Mouse (Mus musculus): ENCODE results near the gene Ank3. TPM values are rescaled to one million over a fixed set of nuclear protein-coding genes. Genes with fewer than 3 reads are reported as not detected.

Ank3 gene
- total and polyA plus RNA-seq, 3 experiments: 3.2 to 6.7 TPM; not detected in 1

DNA sequence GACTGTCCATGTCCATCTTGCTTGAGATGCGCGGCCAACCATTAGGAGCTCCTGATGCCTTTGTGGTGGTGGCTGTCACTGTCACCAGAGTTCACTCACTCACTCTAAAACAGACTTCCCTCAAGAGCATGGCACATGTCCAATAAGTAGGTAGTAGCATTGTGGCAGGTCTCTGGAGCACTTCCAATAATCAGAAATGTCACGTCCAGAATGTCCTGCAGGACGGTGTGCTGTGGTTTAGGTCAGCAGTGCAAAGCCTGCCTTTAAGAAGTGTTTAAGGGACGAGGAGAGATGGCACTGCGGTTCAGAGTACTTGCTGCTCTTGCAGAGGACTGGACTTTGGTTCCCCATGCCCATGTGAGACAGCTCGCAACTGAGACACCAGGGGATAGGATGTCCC, 433.0 kb downstream of the Ank3 start:
- TF ChIP-seq HCFC1 (IDR thresholded peaks at IDR 0.05; ENCODE audit: low read depth, low read length) (no peak), POLR2AphosphoS5 (IDR thresholded peaks at IDR 0.05; ENCODE audit: borderline replicate concordance, low read depth, low read length) (no peak)
- no peaks in the 10 kb centered on the region for H3K36me3 ChIP-seq (ENCODE audit: control insufficient read depth in 1 of 2, insufficient read depth in 2 of 2, low read length in 2 of 2)
- H3K9me3 ChIP-seq (replicated peaks; ENCODE audit: insufficient read depth, low read length): no peaks in the 10 kb centered on the region
- H3K9ac ChIP-seq (ENCODE audit: control insufficient read depth, low read depth, low read length, poor library complexity, severe bottlenecking): no peak overlapping the region
- H3K79me2 ChIP-seq (ENCODE audit: control insufficient read depth, insufficient read depth, low read length, poor library complexity): no peaks in the 10 kb centered on the region
- H3K4me1 ChIP-seq (ENCODE audit: control insufficient read depth in 1 of 2, insufficient read depth in 2 of 2, low read length in 2 of 2): no peaks in the 10 kb centered on the region
- no peak overlapping the region for H3K27ac ChIP-seq (ENCODE audit: control insufficient read depth, low read depth, low read length)
- no peak for DNase-seq (ENCODE audit: low read depth, low spot score)
- H3K4me3 ChIP-seq (ENCODE audit: control insufficient read depth in 1 of 2, insufficient read depth in 1 of 2, low read depth in 2 of 2, low read length in 2 of 2): no peak overlapping the region
- no peaks in the 10 kb centered on the region; a peak in 1 of 4 replicates for H3K27me3 ChIP-seq (ENCODE audit: control insufficient read depth in 1 of 2, insufficient read depth in 2 of 2, low read length in 2 of 2)

DNA sequence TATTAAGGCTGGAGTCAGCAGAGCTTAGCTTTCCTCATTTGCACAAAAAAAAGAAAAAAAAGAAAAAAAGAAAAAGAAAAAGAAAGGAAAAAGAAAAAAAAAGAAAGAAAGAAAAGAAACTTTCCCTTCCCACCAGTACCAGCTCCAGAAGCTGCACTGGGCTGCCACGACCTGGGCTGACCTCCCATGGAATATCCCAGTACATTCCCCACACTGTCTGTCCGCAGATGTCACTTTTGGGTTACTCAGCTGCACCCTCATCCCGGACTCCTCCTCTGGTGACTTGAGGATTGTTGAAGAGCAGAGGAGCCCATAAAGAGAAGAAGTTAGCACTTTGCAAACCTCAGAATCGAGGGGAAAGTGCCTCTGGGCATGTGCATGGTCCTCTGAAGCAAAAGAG, 433.7 kb downstream of the Ank3 start:
- TF ChIP-seq EP300 (IDR thresholded peaks at IDR 0.05; ENCODE audit: low read depth in 1 of 2, low read length in 2 of 2): no peak
- TF ChIP-seq NELFE (IDR thresholded peaks at IDR 0.05; ENCODE audit: low read depth, low read length): no peak
- TF ChIP-seq TBP (IDR thresholded peaks at IDR 0.05; ENCODE audit: low read depth, low read length): no peak
- no peak for TF ChIP-seq ZMIZ1 (IDR thresholded peaks at IDR 0.05; ENCODE audit: low read depth, low read length)
- no peak for TF ChIP-seq MYC (IDR thresholded peaks at IDR 0.05; ENCODE audit: low read depth, low read length)
- TF ChIP-seq ZC3H11A (IDR thresholded peaks at IDR 0.05; ENCODE audit: low read depth, low read length): no peak
- TF ChIP-seq CTCF (IDR thresholded peaks at IDR 0.05 in 2 of 3, conservative IDR thresholded peaks at IDR 0.05 in 1 of 3; ENCODE audit: control insufficient read depth in 1 of 3, insufficient read depth in 1 of 3, low read depth in 2 of 3, low read length in 3 of 3, poor library complexity in 1 of 3, severe bottlenecking in 1 of 3): no peak
- no peak for TF ChIP-seq MAFK (IDR thresholded peaks at IDR 0.05; ENCODE audit: borderline replicate concordance, low read depth, low read length)
- TF ChIP-seq CHD2 (IDR thresholded peaks at IDR 0.05; ENCODE audit: low read length): no peak
- TF ChIP-seq KAT2A (conservative IDR thresholded peaks at IDR 0.05; ENCODE audit: low read depth, low read length): no peak
- no peak for TF ChIP-seq MAX (IDR thresholded peaks at IDR 0.05; ENCODE audit: low read length)
- no peak for TF ChIP-seq USF1 (IDR thresholded peaks at IDR 0.05; ENCODE audit: low read depth, low read length)
- no peak for TF ChIP-seq BHLHE40 (IDR thresholded peaks at IDR 0.05; ENCODE audit: borderline replicate concordance, low read depth, low read length)
- no peaks in the 10 kb centered on the region; a peak in 1 of 4 replicates for H3K27me3 ChIP-seq (ENCODE audit: control insufficient read depth in 1 of 2, insufficient read depth in 2 of 2, low read length in 2 of 2)
- H3K9me3 ChIP-seq (replicated peaks; ENCODE audit: insufficient read depth, low read length): no peaks in the 10 kb centered on the region

DNA sequence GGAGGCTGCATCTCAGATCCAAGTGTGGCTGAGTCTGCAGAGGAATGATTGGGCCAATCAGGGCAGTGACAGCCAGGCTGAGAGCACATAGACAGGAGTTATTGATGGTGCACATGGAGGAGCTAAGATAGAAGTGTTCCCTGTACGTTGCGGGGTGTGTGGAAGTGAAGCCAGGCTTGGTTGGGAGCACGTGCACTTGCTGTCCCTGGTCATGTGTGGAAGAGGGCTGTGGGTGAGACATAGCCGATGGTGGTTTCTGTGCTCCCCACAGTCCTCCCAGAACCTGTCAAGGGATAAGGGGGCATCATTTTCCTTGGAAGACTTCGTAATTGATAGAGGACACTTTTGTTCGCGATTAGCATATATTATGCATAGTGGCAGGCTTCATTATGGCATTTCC, 434.2 kb downstream of the Ank3 start:
- no peak for TF ChIP-seq ELF1 (IDR thresholded peaks at IDR 0.05; ENCODE audit: low read depth, low read length)
- TF ChIP-seq TAL1 (IDR thresholded peaks at IDR 0.05; ENCODE audit: low read length): no peak
- no peak for TF ChIP-seq RAD21 (IDR thresholded peaks at IDR 0.05; ENCODE audit: low read depth, low read length)
- H3K27me3 ChIP-seq (ENCODE audit: control insufficient read depth in 1 of 2, insufficient read depth in 2 of 2, low read length in 2 of 2): no peaks in the 10 kb centered on the region; a peak in 1 of 4 replicates
- no peaks in the 10 kb centered on the region for H3K36me3 ChIP-seq (ENCODE audit: control insufficient read depth in 1 of 2, insufficient read depth in 2 of 2, low read length in 2 of 2)
- H3K4me3 ChIP-seq (ENCODE audit: control insufficient read depth in 1 of 2, insufficient read depth in 1 of 2, low read depth in 2 of 2, low read length in 2 of 2): no peak overlapping the region
- H3K79me2 ChIP-seq (ENCODE audit: control insufficient read depth, insufficient read depth, low read length, poor library complexity): no peaks in the 10 kb centered on the region
- no peak overlapping the region for H3K9ac ChIP-seq (ENCODE audit: control insufficient read depth, low read depth, low read length, poor library complexity, severe bottlenecking)
- H3K9me3 ChIP-seq (replicated peaks; ENCODE audit: insufficient read depth, low read length): no peaks in the 10 kb centered on the region
- no peak for DNase-seq (ENCODE audit: low read depth, low spot score)
- no peaks in the 10 kb centered on the region for H3K4me1 ChIP-seq (ENCODE audit: control insufficient read depth in 1 of 2, insufficient read depth in 2 of 2, low read length in 2 of 2)
- H3K27ac ChIP-seq (ENCODE audit: control insufficient read depth, low read depth, low read length): no peak overlapping the region

More for the DNA sequence above, 433.7 kb downstream of the Ank3 start:
- no peaks in the 10 kb centered on the region for H3K79me2 ChIP-seq (ENCODE audit: control insufficient read depth, insufficient read depth, low read length, poor library complexity)
- DNase-seq (ENCODE audit: low read depth, low spot score): no peak
- H3K4me3 ChIP-seq (ENCODE audit: control insufficient read depth in 1 of 2, insufficient read depth in 1 of 2, low read depth in 2 of 2, low read length in 2 of 2): no peak overlapping the region
- no peaks in the 10 kb centered on the region for H3K36me3 ChIP-seq (ENCODE audit: control insufficient read depth in 1 of 2, insufficient read depth in 2 of 2, low read length in 2 of 2)
- H3K4me1 ChIP-seq (ENCODE audit: control insufficient read depth in 1 of 2, insufficient read depth in 2 of 2, low read length in 2 of 2): no peaks in the 10 kb centered on the region
- no peak overlapping the region for H3K9ac ChIP-seq (ENCODE audit: control insufficient read depth, low read depth, low read length, poor library complexity, severe bottlenecking)
- H3K27ac ChIP-seq (ENCODE audit: control insufficient read depth, low read depth, low read length): no peak overlapping the region

Measured in MEL (cell line).